Mouse (Mus musculus) urinary bladder, postnatal 4 days (tissue): ENCODE measurements around the gene Arhgap35.

ENCODE experiments used
- DNase-seq, 2 experiments: peaks; one replicate each; pipeline ENCODE4 v3.0.0; 2021 to 2022; ENCODE audit warnings: low spot score in 2 of 2

The Arhgap35 gene

DNA sequence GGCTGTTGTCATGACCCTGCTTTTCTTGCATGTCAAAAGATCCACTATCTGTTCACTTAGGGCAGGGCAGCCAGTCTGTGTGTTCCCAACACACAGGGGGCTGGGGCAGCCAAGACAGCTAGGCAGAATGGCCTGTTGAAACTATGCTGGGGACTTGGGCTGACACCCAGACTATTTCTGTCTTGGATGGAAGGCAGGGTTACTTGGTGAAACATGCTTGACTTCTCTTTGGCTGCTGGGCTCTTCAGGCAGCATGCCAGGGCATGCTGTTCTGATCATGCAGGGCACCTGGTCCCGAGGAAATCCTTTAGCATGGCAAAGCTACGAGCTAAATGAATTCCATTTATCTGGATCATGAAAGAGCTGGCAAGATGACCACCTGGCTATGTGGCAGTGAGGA is 90.5 kb downstream of the Arhgap35 start:
- no peak for DNase-seq

GRCm38 (mm10) chr7:16519310-16519709 is 95.5 kb downstream of the Arhgap35 start:
- DNase-seq, result no peak

DNA sequence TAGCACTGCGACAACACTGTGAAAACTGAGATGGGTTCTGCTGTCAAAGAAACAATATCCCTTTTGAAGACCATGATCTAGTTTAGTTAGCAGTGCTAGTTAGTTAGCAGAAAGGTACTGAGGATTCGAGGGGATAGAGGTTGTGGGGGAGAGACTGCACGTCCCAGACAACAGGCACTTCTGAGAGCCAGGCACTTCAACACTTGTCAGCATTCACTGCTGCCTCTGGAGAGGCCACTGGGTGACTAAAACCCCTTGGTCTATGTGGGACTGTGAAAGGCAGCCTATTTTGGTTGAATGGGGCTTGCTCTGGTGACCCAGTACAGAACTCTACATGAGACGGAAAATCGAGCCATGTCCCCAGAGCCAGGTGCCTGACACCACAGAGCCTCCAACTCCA is 97.6 kb downstream of the Arhgap35 start:
- no peak for DNase-seq

DNA sequence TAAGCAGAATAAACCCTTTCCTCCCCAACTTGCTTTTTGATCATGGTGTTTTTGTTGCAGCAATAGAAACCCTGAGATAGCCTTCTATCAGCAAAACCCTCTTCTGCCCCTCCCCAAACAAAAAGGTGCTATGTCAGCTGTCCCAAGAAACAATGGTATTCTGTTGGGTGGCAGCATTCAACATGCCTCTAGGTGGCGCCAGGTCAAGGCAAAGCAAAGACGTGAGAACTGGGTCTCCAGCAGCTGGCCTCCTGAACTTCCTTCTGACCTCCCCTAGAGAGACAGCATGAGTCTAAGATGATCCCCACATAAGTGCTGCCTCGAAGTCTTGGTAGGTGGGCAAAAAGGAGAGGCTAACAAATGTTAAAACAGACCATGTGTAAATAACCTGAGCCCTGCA is 107.5 kb downstream of the Arhgap35 start:
- no peak for DNase-seq

DNA sequence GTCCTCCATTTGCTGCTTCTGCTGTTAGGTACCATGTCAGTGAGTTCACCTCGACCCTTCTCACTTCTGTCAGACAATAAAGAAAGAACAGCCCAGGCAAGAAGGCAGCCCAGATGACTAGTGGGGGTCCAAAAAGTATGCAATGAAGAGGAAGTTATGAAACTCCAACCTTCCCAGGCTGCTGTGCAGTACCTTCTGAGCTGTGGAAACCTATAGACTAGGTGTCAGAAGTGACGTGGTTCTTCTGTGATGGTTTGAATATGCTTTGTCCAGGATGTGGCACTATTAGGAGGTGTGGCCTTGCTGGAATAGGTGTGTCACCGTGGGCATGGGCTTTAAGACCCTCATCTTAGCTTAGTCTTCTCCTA is 109.6 kb downstream of the Arhgap35 start:
- no peak for DNase-seq

DNA sequence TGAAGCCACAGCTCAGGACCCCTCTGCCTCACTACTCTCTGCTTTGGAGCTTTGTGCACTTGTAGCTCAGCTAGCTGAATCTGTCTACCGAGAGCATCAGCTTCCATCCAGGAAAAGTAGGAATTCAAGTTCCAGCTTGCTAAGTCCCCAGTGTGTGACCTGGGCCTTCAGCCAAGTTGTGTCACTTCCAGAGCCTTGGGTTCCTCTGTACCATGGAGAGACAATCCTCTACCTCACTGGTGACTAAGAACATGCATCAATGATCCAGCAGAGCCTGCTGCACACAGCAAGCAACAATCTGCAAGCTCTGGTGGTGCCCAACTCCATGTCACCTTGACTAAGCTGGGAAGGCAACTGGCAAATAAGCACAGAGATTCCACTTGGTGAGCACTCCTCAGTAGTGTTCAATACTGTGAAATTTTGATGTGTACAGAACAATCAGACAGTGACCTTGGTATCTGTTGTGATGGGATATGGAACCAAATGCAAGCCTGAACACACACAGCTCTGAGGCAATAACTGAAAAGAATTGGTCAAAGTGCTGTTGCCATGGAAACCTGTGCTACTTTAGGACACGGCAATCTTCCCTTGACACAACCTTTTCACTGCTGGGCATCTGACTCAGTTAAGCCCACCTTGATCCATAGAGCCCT is 110.1 kb downstream of the Arhgap35 start:
- DNase-seq, result no peak

- DNase-seq, result no peak
Measured at GRCm38 (mm10) chr7:16501571-16501970, 113.2 kb downstream of the Arhgap35 start.

GRCm38 (mm10) chr7:16499671-16500104 is 115.1 kb downstream of the Arhgap35 start:
- no peak for DNase-seq

DNA sequence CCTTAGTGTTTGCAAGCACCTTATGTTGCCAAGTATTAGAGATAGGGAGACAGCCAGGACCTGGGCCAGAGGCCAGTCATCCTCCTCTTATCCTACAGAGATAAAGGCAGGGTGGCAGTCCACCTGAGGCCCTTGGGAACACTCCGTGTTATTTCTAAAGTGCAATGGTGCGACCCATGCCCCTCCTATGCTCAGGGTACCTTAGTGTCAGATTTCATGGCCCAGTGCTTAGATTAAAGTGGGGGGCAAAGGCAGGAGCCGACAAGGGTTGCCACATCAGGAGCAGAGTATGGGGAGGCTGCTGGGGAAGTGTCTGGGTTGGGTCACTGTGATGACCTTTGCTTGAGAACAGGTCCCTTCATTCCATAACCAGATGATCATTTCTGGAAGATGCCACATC is 118.5 kb downstream of the Arhgap35 start:
- DNase-seq, result no peak

DNA sequence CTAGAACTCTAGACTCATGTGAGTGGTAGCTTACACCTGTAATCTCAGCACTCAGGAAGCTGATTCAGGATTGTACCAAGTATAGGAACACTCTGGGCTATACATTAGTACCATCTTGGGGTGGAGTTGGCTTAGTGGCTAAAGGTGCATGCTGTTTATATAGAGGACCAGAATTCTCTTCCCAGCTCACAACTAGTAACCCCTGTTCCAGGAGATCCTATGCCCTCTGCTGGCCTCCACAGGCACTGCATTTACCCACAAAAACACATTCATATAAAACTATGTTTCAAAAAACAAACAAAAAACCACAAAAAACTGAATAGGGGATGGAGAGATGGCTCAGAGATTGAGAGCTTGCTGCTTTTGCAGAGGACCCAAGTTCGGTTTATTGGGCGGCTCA is 121.4 kb downstream of the Arhgap35 start:
- DNase-seq, result no peak

GRCm38 (mm10) chr7:16492211-16492610 is 122.6 kb downstream of the Arhgap35 start:
- no peak for DNase-seq

- DNase-seq, result no peak
Measured at GRCm38 (mm10) chr7:16491759-16492158, 123.0 kb downstream of the Arhgap35 start.

GRCm38 (mm10) chr7:16489948-16490347 is 124.8 kb downstream of the Arhgap35 start:
- DNase-seq, result no peak

- no peak for DNase-seq
Measured at GRCm38 (mm10) chr7:16488816-16489215, 126.0 kb downstream of the Arhgap35 start.

DNA sequence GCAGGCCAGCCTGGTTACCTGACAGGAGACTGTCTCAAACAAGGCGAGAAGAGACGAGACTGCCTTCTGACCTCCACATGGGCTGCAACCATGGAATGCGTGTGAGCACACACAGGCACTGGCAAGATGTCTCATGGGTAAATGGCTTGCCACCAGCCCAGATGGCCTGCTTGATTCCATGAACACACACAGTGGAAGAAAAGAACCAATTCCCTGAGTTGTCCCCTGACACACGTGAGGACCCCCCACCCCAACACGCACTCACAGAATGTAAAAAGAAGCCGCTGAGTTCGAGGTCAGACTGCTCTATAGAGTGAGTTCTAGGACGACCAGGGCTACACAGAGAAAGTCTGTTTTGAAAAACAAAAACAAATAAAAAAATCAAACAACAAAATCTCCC is 137.2 kb downstream of the Arhgap35 start, which contains the start of gene Npas1:
Npas1 (minus strand) TSS at position 101 of the 400 bp plus-strand sequence.
- DNase-seq, result no peak

- DNase-seq, result no peak
Measured at GRCm38 (mm10) chr7:16476600-16476989, 138.2 kb downstream of the Arhgap35 start.

DNA sequence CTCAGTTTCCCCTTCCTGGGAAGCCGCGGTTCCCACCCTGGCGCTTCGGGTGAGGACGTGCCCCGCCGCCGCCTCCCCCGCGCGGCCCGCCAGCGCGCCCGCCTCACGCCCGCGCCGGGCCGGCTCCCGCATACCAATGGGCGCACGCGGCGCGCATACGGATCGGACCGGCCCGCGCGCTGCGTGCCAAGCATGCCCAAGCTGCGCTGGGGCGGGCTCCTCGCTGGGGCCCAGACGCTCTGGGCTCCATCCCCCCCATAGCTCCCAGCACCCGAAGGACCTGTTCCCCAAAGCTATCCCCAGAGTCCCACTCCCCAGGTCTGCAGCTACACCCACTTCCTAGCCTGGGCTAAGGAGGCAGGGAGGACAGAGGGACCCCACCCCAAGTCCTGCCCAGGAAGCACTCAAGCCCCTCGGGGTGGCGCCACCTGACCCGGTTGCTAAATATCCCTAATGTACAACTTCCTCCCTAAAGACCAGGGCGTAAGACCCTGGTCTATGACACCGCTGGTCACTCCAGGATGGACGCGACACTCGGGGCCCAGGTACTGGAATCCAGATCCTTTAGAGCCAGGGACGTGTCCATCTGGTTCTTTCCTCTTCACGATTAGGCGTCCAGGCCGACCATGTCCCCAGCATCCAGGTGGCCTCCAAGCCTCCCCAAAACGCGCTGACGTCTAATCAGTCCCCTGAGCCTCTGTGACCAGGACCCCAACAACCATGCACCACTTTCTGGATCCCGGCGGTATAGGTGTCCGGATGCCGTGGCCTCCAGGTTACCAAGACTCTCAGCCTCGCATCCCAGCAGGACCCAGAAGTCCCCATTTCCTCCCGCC is 138.8 kb downstream of the Arhgap35 start:
- no peak for DNase-seq

- no peak for DNase-seq
Measured at GRCm38 (mm10) chr7:16475321-16475720, 139.5 kb downstream of the Arhgap35 start.

- DNase-seq, result no peak
Measured at GRCm38 (mm10) chr7:16474445-16474844, 140.3 kb downstream of the Arhgap35 start.

DNA sequence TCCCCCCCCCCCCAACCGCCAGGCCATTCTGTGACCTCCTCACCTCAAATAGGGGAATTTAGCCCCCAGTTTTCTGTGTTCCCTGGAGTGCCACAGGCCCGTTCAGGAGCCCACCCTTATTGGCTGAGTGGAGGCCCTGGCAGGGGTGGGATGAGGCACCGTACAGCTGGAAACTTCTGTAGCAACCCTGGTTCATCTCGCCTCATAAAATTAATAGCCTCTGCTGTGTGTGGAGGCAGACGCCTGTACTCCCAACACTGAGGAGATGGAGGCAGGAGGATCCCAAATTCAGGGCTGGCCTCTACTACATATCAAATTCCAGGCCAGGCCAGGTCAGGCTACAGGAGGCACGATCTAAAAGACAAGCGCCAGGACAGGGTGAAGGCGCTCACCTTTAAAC is 140.9 kb downstream of the Arhgap35 start:
- DNase-seq, result no peak

GRCm38 (mm10) chr7:16472116-16472709 is 142.6 kb downstream of the Arhgap35 start:
- no peak for DNase-seq

DNA sequence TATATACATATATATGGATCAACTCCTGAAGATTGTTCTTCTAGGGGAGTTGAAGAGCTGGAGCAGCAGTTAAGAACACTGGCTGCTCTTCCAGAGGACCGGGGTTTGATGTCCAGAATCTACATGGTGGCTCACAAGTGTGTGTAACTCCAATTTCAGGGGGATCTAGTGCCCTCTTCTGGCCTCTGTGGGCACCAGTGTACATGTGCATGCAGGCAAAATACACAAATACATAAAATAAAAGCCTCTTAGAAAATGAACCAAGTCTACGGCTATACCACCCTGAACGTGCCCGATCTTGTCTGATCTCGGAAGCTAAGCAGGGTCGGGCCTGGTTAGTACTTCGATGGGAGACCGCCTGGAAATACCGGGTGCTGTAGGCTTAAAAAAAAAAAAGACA is 143.2 kb downstream of the Arhgap35 start:
- DNase-seq, result no peak

GRCm38 (mm10) chr7:16468115-16468514 is 146.7 kb downstream of the Arhgap35 start:
- no peak for DNase-seq
